Mouse (Mus musculus): ENCODE measurements around the gene Mapre1. TPM values are rescaled to one million over a fixed set of nuclear protein-coding genes. Genes with fewer than 3 reads are reported as not detected.
A peak's percentile ranks its signal among the peaks of the same experiment; 100 is the strongest.
"Not testable (repeated sequence)": the region's sequence is repeated elsewhere in the genome, so short reads cannot be mapped to it uniquely, and the experiment has no call there.

Gene Mapre1
- polyA plus RNA-seq, 1 experiment from 2014 or later: 243 TPM

DNA sequence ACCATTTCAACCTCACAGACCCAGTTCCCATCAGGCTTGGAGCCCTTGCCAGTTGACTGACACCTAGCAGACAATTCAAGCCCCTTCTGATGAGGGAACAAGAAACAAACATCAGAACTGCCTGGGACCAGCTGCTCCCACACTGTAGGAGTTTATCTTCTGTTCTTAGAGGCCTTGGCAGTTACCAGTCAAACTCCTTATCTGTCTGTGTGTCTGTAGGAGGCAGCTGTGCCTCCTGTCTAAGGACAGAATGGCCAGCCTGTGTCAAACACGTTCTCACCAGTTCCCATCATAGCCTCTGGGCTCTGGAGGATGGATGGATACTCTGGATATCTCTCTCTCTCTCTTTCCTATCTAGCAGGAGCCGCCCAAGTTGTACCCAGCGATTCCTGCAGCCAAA, 23.2 kb upstream of the Mapre1 start:
- H3K36me3 ChIP-seq (ENCODE audit: control insufficient read depth, insufficient read depth, low read length); ATAC-seq (ENCODE audit: insufficient number of reproducible peaks, insufficient read depth, low FRiP score, low read depth): not testable (repeated sequence)
- WGBS: 79% methylated on average over 3 of the region's 3 CpGs

DNA sequence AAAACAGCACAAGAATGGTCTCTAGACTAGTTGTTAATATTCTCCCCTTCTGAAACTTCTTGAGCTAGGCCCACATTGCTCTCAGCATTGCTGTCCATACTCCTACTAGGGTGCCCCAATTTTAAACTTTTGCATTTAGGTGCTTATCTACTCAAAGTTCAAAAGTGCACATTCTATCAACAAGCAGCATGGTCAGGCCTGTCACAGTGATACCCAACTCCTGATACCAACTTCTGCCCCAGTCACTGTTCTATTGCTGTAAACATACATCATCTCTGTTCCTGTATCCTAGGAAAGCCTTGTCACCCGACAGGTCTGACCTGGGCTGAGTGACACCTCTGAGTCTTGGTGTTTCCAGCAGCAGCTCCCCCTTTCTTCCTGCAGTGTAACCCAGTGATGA, 18.0 kb upstream of the Mapre1 start:
- Histone ChIP-seq H3K4me1 (ENCODE audit: control insufficient read depth, insufficient read depth, low read length) (no peaks in the 10 kb centered on the region), H3K36me3 (ENCODE audit: control insufficient read depth, insufficient read depth, low read length) (no peaks in the 10 kb centered on the region), H3K9me3 (ENCODE audit: control insufficient read depth, low read depth, low read length) (no peaks in the 10 kb centered on the region; the same call in 1 of the 2 replicates), H3K4me3 (ENCODE audit: low read depth, low read length) (no peak overlapping the region), H3K9ac (replicated peaks; ENCODE audit: low read depth, low read length) (no peak overlapping the region), H3K4me2 (replicated peaks; ENCODE audit: low read depth, low read length) (no peak overlapping the region), H3K27ac (ENCODE audit: low read length) (no peak overlapping the region), H3K27me3 (ENCODE audit: control insufficient read depth, insufficient read depth, low read length) (no peaks in the 10 kb centered on the region)
- no peak for ATAC-seq (ENCODE audit: insufficient number of reproducible peaks, insufficient read depth, low FRiP score, low read depth)
- 61% methylated on average over 1 of the region's 1 CpGs for WGBS

More for the DNA sequence above, 23.2 kb upstream of the Mapre1 start:
- not testable (repeated sequence) for H3K4me2 ChIP-seq (replicated peaks; ENCODE audit: low read depth, low read length); H3K4me1 ChIP-seq (ENCODE audit: control insufficient read depth, insufficient read depth, low read length); H3K9me3 ChIP-seq (ENCODE audit: control insufficient read depth, low read depth, low read length); H3K27me3 ChIP-seq (ENCODE audit: control insufficient read depth, insufficient read depth, low read length); H3K4me3 ChIP-seq (ENCODE audit: low read depth, low read length); H3K27ac ChIP-seq (ENCODE audit: low read length); H3K9ac ChIP-seq (replicated peaks; ENCODE audit: low read depth, low read length)

DNA sequence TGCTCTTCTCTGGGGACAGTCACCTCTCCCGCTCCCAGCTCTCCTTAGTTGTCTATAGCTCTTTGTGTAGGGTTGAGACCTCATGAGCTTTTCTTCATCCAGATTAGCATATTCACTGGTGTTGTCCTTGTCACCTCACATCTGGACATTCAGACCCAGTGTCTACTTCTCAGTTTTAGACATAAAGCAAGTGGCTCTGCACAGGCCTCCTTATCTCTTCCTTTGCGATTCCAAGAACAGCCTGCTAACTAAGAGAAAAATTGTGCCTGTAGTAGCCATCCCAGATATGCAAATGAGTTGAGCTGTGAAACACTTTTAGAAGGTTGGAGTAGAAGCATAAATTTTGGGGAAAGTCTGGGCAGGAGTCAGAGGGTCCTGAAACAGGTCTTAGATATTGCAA, 16.6 kb upstream of the Mapre1 start:
- H3K27me3 ChIP-seq (ENCODE audit: control insufficient read depth, insufficient read depth, low read length): no peaks in the 10 kb centered on the region
- H3K4me2 ChIP-seq (replicated peaks; ENCODE audit: low read depth, low read length): no peak overlapping the region
- H3K4me3 ChIP-seq (ENCODE audit: low read depth, low read length): no peak overlapping the region
- H3K27ac ChIP-seq (ENCODE audit: low read length): no peak overlapping the region
- H3K36me3 ChIP-seq (ENCODE audit: control insufficient read depth, insufficient read depth, low read length): no peaks in the 10 kb centered on the region
- H3K4me1 ChIP-seq (ENCODE audit: control insufficient read depth, insufficient read depth, low read length): no peaks in the 10 kb centered on the region
- 82% methylated on average over 2 of the region's 2 CpGs for WGBS
- no peaks in the 10 kb centered on the region; the same call in 1 of the 2 replicates for H3K9me3 ChIP-seq (ENCODE audit: control insufficient read depth, low read depth, low read length)
- H3K9ac ChIP-seq (replicated peaks; ENCODE audit: low read depth, low read length): no peak overlapping the region
- ATAC-seq (ENCODE audit: insufficient number of reproducible peaks, insufficient read depth, low FRiP score, low read depth): no peak

DNA sequence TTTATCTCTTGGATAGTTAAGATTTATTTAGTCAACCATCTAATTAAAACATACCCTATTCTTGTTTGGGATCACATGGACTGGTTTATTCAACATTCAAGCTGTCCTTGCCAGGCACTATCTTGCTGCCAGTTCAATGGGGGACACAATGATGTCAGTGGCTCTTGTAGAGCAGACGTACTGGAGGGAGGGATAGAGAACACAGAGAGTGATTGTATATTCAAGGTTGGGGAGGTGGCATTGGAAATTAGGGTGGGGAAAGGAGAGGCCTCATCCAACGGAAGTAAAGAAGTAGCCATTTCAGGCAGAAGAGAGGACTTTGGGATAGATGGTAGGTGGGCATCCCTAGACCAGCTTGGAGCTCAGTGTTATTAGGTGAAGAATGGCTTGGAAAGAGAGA, 16.2 kb upstream of the Mapre1 start:
- no peaks in the 10 kb centered on the region for H3K36me3 ChIP-seq (ENCODE audit: control insufficient read depth, insufficient read depth, low read length)
- no peaks in the 10 kb centered on the region; the same call in 1 of the 2 replicates for H3K9me3 ChIP-seq (ENCODE audit: control insufficient read depth, low read depth, low read length)
- H3K9ac ChIP-seq (replicated peaks; ENCODE audit: low read depth, low read length): no peak overlapping the region
- H3K27ac ChIP-seq (ENCODE audit: low read length): no peak overlapping the region
- no peaks in the 10 kb centered on the region for H3K27me3 ChIP-seq (ENCODE audit: control insufficient read depth, insufficient read depth, low read length)
- ATAC-seq (ENCODE audit: insufficient number of reproducible peaks, insufficient read depth, low FRiP score, low read depth): no peak
- H3K4me2 ChIP-seq (replicated peaks; ENCODE audit: low read depth, low read length): no peak overlapping the region
- no peaks in the 10 kb centered on the region for H3K4me1 ChIP-seq (ENCODE audit: control insufficient read depth, insufficient read depth, low read length)
- 81% methylated on average over 2 of the region's 2 CpGs for WGBS
- no peak overlapping the region for H3K4me3 ChIP-seq (ENCODE audit: low read depth, low read length)

DNA sequence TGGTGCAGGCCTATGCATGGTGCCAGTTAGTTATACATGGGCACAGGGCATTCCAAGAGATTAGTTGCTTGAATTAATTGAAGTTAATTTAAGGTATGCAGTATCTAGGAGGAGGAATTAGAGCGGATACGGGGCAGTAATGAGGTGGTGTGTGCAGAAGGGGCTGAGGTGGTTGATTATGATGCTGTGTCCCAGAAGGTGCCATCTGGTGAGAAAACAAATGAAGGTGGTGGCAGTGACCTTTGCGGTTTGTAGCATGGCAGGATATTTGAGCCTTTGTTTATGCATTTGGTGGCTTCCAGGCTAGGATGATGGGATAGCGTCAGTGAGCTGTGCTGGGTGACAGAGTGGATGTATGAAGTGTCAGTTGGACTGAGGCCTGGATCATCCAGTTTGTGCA, 15.8 kb upstream of the Mapre1 start:
- no peaks in the 10 kb centered on the region; the same call in 1 of the 2 replicates for H3K9me3 ChIP-seq (ENCODE audit: control insufficient read depth, low read depth, low read length)
- no peak overlapping the region for H3K9ac ChIP-seq (replicated peaks; ENCODE audit: low read depth, low read length)
- no peak overlapping the region for H3K27ac ChIP-seq (ENCODE audit: low read length)
- H3K4me2 ChIP-seq (replicated peaks; ENCODE audit: low read depth, low read length): no peak overlapping the region
- no peaks in the 10 kb centered on the region for H3K36me3 ChIP-seq (ENCODE audit: control insufficient read depth, insufficient read depth, low read length)
- H3K27me3 ChIP-seq (ENCODE audit: control insufficient read depth, insufficient read depth, low read length): no peaks in the 10 kb centered on the region
- no peak for ATAC-seq (ENCODE audit: insufficient number of reproducible peaks, insufficient read depth, low FRiP score, low read depth)
- no peak overlapping the region for H3K4me3 ChIP-seq (ENCODE audit: low read depth, low read length)
- no peaks in the 10 kb centered on the region for H3K4me1 ChIP-seq (ENCODE audit: control insufficient read depth, insufficient read depth, low read length)
- WGBS: 85% methylated on average over 4 of the region's 4 CpGs

DNA sequence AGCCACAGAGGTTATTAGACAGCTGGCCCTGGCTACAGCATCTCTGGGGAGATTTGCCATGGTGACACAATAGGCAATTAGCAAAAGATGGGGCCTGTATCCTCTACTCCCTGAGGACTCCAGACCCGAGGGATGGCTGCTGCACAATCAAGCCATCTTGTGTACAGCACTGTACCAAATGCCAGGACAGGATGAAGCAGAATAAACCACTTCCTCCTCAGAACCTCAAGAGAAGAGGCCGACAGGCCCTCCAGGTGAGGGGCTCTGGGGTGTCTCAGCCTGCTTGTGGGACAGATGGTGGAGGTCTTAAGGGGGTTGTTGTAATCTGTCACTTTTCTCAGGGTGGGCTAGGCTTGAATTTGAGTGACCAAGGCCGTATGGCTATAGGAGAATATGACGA, 7.0 kb upstream of the Mapre1 start:
- WGBS: 89% methylated on average over 4 of the region's 4 CpGs
- H3K4me2 ChIP-seq (replicated peaks; ENCODE audit: low read depth, low read length): no peak overlapping the region
- H3K4me3 ChIP-seq (ENCODE audit: low read depth, low read length): no peak overlapping the region
- no peak overlapping the region for H3K9ac ChIP-seq (replicated peaks; ENCODE audit: low read depth, low read length)
- no peaks in the 10 kb centered on the region for H3K9me3 ChIP-seq (ENCODE audit: control insufficient read depth, low read depth, low read length)
- H3K36me3 ChIP-seq (ENCODE audit: control insufficient read depth, insufficient read depth, low read length): no peaks in the 10 kb centered on the region
- no peaks in the 10 kb centered on the region for H3K4me1 ChIP-seq (ENCODE audit: control insufficient read depth, insufficient read depth, low read length)
- no peaks in the 10 kb centered on the region for H3K27me3 ChIP-seq (ENCODE audit: control insufficient read depth, insufficient read depth, low read length)
- no peak overlapping the region for H3K27ac ChIP-seq (ENCODE audit: low read length)
- no peak for ATAC-seq (ENCODE audit: insufficient number of reproducible peaks, insufficient read depth, low FRiP score, low read depth)

DNA sequence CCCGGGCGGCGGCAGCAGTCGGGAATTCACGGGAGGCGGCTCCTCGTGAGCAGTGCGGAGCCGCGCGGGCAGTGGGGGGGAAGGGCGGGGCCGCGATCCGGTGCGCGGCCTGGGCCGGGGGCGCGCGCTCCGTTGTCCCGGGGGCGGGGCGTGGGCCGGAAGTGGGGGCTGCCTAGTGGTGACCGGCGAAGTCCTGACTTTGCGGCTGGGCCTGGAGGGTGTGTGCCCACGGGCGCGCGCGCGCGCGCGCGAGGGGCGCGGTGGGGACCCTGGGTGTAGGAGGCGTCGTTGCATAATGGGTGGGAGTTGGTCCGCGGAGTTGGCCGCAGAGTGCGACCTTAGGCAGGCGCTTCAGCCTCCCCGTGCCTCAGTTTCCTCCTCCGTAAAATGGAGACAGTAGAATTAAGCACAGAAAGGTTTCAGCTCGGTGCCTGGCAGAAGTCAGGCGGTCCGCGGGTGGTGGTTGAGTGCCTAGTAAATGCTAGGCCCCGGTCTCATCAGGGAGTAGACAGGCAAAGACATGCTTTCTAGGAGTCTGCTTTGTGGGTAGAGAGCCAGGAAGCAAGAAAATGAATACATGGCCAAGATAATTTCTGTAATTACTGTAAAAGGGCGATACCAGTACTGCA, 477 bp downstream of the Mapre1 start:
- H3K4me2 ChIP-seq (replicated peaks; ENCODE audit: low read depth, low read length): peak overlapping the region; percentile 85
- WGBS: under 1% methylated on average over 49 of the region's 56 CpGs
- 0 out of 2 replicates have a peak, but pooled peaks cover 5% of the 10 kb centered on the region for H3K36me3 ChIP-seq (ENCODE audit: control insufficient read depth, insufficient read depth, low read length)
- H3K9ac ChIP-seq (replicated peaks; ENCODE audit: low read depth, low read length): peak overlapping the region; percentile 87
- peak; percentile 82 for ATAC-seq (ENCODE audit: insufficient number of reproducible peaks, insufficient read depth, low FRiP score, low read depth)
- H3K27me3 ChIP-seq (ENCODE audit: control insufficient read depth, insufficient read depth, low read length): no peaks in the 10 kb centered on the region
- peaks cover 11% of the 10 kb centered on the region for H3K4me1 ChIP-seq (ENCODE audit: control insufficient read depth, insufficient read depth, low read length)
- peak overlapping the region; percentile 65 for H3K4me3 ChIP-seq (ENCODE audit: low read depth, low read length)
- H3K9me3 ChIP-seq (ENCODE audit: control insufficient read depth, low read depth, low read length): no peaks in the 10 kb centered on the region
- H3K27ac ChIP-seq (ENCODE audit: low read length): peak overlapping the region; percentile 92

DNA sequence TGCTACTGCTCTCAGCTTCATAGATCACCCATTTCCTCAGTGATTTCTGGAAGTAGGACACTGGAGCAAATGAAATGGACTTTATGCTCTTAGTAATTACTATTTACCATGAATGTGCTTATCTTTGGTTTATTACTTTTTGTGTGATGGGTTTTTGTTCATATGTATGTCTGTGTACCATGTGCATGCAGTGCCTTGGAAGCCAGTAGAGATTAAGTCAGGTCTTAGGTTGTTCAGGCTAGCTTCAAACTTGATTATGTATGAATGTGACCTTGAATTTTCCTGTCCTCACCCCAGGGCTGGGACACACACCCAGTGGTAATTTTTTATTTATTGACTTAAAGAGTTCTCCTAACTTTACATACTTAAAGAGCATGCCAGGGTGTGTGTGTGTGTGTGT, 6.9 kb downstream of the Mapre1 start:
- H3K36me3 ChIP-seq (ENCODE audit: control insufficient read depth, insufficient read depth, low read length): peaks cover 16% of the 10 kb centered on the region; the same call in 1 of the 2 replicates
- no peaks in the 10 kb centered on the region for H3K27me3 ChIP-seq (ENCODE audit: control insufficient read depth, insufficient read depth, low read length)

DNA sequence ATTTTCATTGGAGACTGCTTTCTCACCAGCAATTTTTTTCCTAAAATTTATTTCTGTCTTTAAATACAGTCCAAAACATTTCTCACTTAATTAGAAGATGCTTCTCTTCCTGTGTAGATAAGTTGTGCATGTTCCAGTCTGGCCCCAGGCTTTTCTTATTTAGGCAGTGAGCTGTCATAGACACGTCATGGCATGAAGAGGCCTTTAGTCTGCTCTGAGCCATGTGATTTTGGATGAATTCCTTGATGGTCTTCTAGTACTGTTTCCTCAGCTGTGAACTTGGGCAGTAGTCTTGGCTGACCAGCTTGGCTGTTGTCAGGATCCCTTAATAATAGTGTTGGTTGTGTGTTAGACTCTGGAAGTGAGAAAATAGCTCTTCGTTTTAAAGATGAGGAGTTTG, 9.3 kb downstream of the Mapre1 start:
- H3K27ac ChIP-seq (ENCODE audit: low read length): no peak overlapping the region
- WGBS: 89% methylated on average over 2 of the region's 2 CpGs
- ATAC-seq (ENCODE audit: insufficient number of reproducible peaks, insufficient read depth, low FRiP score, low read depth): no peak
- H3K9me3 ChIP-seq (ENCODE audit: control insufficient read depth, low read depth, low read length): no peaks in the 10 kb centered on the region
- no peaks in the 10 kb centered on the region for H3K27me3 ChIP-seq (ENCODE audit: control insufficient read depth, insufficient read depth, low read length)
- H3K36me3 ChIP-seq (ENCODE audit: control insufficient read depth, insufficient read depth, low read length): peaks cover 16% of the 10 kb centered on the region; the same call in 1 of the 2 replicates
- H3K4me2 ChIP-seq (replicated peaks; ENCODE audit: low read depth, low read length): no peak overlapping the region
- H3K4me3 ChIP-seq (ENCODE audit: low read depth, low read length): no peak overlapping the region
- no peaks in the 10 kb centered on the region for H3K4me1 ChIP-seq (ENCODE audit: control insufficient read depth, insufficient read depth, low read length)
- no peak overlapping the region for H3K9ac ChIP-seq (replicated peaks; ENCODE audit: low read depth, low read length)

More for the DNA sequence above, 6.9 kb downstream of the Mapre1 start:
- no peak overlapping the region for H3K9ac ChIP-seq (replicated peaks; ENCODE audit: low read depth, low read length)
- H3K27ac ChIP-seq (ENCODE audit: low read length): no peak overlapping the region
- peaks cover 3% of the 10 kb centered on the region; the same call in 1 of the 2 replicates for H3K4me1 ChIP-seq (ENCODE audit: control insufficient read depth, insufficient read depth, low read length)
- no peak for ATAC-seq (ENCODE audit: insufficient number of reproducible peaks, insufficient read depth, low FRiP score, low read depth)
- H3K4me3 ChIP-seq (ENCODE audit: low read depth, low read length): no peak overlapping the region
- no peaks in the 10 kb centered on the region for H3K9me3 ChIP-seq (ENCODE audit: control insufficient read depth, low read depth, low read length)
- no peak overlapping the region for H3K4me2 ChIP-seq (replicated peaks; ENCODE audit: low read depth, low read length)

Data from stomach, embryonic 14.5 days (tissue).